Mouse (Mus musculus) hematopoietic stem cell, adult 5-6 weeks (primary cell): ENCODE data around the gene Dscam. TPM values are rescaled to one million over a fixed set of nuclear protein-coding genes. Genes with fewer than 3 reads are reported as not detected.

Experiments
- ATAC-seq, 2 experiments: fragments of 125-278 bp in 1 of 2; replicated peaks in 1 of 2; 2 replicates each; pipeline ENCODE4 v1.8.0; 2016 to 2017; ENCODE audit warnings: inconsistent platforms in 2 of 2, mild to moderate bottlenecking in 2 of 2, moderate number of reproducible peaks in 2 of 2, low read depth in 1 of 2, moderate TSS enrichment in 1 of 2; ENCODE audit not compliant: low FRiP score in 2 of 2, poor library complexity in 2 of 2, severe bottlenecking in 2 of 2, insufficient read depth in 1 of 2, low TSS enrichment in 1 of 2
- total RNA-seq: library from RNA; stranded (forward); fragments of 172-1452, 232-1000 nt; gene quantifications from 2 replicates; pipeline ENCODE4 v1.2.3, GENCODE M21; 2017

Gene Dscam
- total RNA-seq, 1 experiment from 2014 or later = 1.2 TPM

GRCm38 (mm10) chr16:97141943-97142342 lies 28.6 kb downstream of the Dscam start:
- peak; percentile 72 to 95 for ATAC-seq

GRCm38 (mm10) chr16:97135003-97135827 lies 35.3 kb downstream of the Dscam start:
- no peak for ATAC-seq

- ATAC-seq = no peak
Measured at GRCm38 (mm10) chr16:97127296-97127695, 43.3 kb downstream of the Dscam start.

GRCm38 (mm10) chr16:97110028-97110427 lies 60.5 kb downstream of the Dscam start:
- ATAC-seq = peak in 1 of 2 experiments; percentile 41; a peak in 1 of 4 replicates

- peak; percentile 64 to 88 for ATAC-seq
Measured at GRCm38 (mm10) chr16:97105266-97105665, 65.3 kb downstream of the Dscam start.

GRCm38 (mm10) chr16:97103046-97103445 lies 67.5 kb downstream of the Dscam start:
- peak in 1 of 2 experiments; percentile 39; a peak in 1 of 4 replicates for ATAC-seq

GRCm38 (mm10) chr16:97100091-97100490 lies 70.5 kb downstream of the Dscam start:
- ATAC-seq = no peak

- no peak for ATAC-seq
Measured at GRCm38 (mm10) chr16:97098508-97098907, 72.0 kb downstream of the Dscam start.

GRCm38 (mm10) chr16:97096709-97097108 lies 73.8 kb downstream of the Dscam start:
- ATAC-seq = no peak

- ATAC-seq = no peak
Measured at GRCm38 (mm10) chr16:97095496-97095895, 75.1 kb downstream of the Dscam start.

- no peak for ATAC-seq
Measured at GRCm38 (mm10) chr16:97089339-97089738, 81.2 kb downstream of the Dscam start.

GRCm38 (mm10) chr16:97083694-97084093 lies 86.9 kb downstream of the Dscam start:
- ATAC-seq = no peak

- no peak for ATAC-seq
Measured at GRCm38 (mm10) chr16:97075920-97076572, 94.5 kb downstream of the Dscam start.

- no peak for ATAC-seq
Measured at GRCm38 (mm10) chr16:97075137-97075902, 95.2 kb downstream of the Dscam start.

- no peak for ATAC-seq
Measured at GRCm38 (mm10) chr16:97073847-97074246, 96.7 kb downstream of the Dscam start.

GRCm38 (mm10) chr16:97072624-97073023 lies 97.9 kb downstream of the Dscam start:
- ATAC-seq = no peak

- no peak for ATAC-seq
Measured at GRCm38 (mm10) chr16:97066856-97067255, 103.7 kb downstream of the Dscam start.

GRCm38 (mm10) chr16:97062207-97062606 lies 108.3 kb downstream of the Dscam start:
- ATAC-seq = no peak
